Mouse (Mus musculus) left cerebral cortex, adult 11 months (tissue): Measurements from ENCODE around the gene Cryzl2.

Source experiments
- DNase-seq: peaks from one replicate; pipeline ENCODE4 v3.0.0; 2022; ENCODE audit warnings: low spot score

The Cryzl2 gene

GRCm38 (mm10) chr1:157458421-157459208, at the start of gene Cryzl2:
Cryzl2 (plus strand) TSS chr1:157458577.
- DNase-seq: no peak

GRCm38 (mm10) chr1:157409648-157410047, 48.7 kb upstream of the Cryzl2 start:
- DNase-seq: no peak

- no peak for DNase-seq
Measured at GRCm38 (mm10) chr1:157410937-157411336, 47.4 kb upstream of the Cryzl2 start.

GRCm38 (mm10) chr1:157411341-157411710, 47.1 kb upstream of the Cryzl2 start:
- DNase-seq: no peak

- peak; percentile 22 for DNase-seq
Measured at GRCm38 (mm10) chr1:157411711-157412380, 46.5 kb upstream of the Cryzl2 start.

- peak; percentile 94 for DNase-seq
Measured at GRCm38 (mm10) chr1:157412454-157413369, 45.7 kb upstream of the Cryzl2 start, which contains the start of gene Rasal2. Rasal2 (minus strand) TSS chr1:157412595.

GRCm38 (mm10) chr1:157415771-157416170, 42.6 kb upstream of the Cryzl2 start:
- DNase-seq: no peak

GRCm38 (mm10) chr1:157416628-157417027, 41.7 kb upstream of the Cryzl2 start:
- no peak for DNase-seq

- DNase-seq: no peak
Measured at GRCm38 (mm10) chr1:157417414-157417813, 41.0 kb upstream of the Cryzl2 start.

- no peak for DNase-seq
Measured at GRCm38 (mm10) chr1:157417861-157418260, 40.5 kb upstream of the Cryzl2 start.

GRCm38 (mm10) chr1:157425741-157426427, 32.5 kb upstream of the Cryzl2 start:
- no peak for DNase-seq

GRCm38 (mm10) chr1:157426933-157427332, 31.4 kb upstream of the Cryzl2 start:
- DNase-seq: no peak

- no peak for DNase-seq
Measured at GRCm38 (mm10) chr1:157427604-157428003, 30.8 kb upstream of the Cryzl2 start.

GRCm38 (mm10) chr1:157428366-157428765, 30.0 kb upstream of the Cryzl2 start:
- no peak for DNase-seq

GRCm38 (mm10) chr1:157433316-157433715, 25.1 kb upstream of the Cryzl2 start:
- no peak for DNase-seq

- no peak for DNase-seq
Measured at GRCm38 (mm10) chr1:157434404-157434803, 24.0 kb upstream of the Cryzl2 start.

- no peak for DNase-seq
Measured at GRCm38 (mm10) chr1:157435926-157436325, 22.5 kb upstream of the Cryzl2 start.

GRCm38 (mm10) chr1:157438290-157438689, 20.1 kb upstream of the Cryzl2 start:
- no peak for DNase-seq

- no peak for DNase-seq
Measured at GRCm38 (mm10) chr1:157439101-157439500, 19.3 kb upstream of the Cryzl2 start.

GRCm38 (mm10) chr1:157439973-157440641, 18.3 kb upstream of the Cryzl2 start:
- no peak for DNase-seq
